Mouse (Mus musculus): ENCODE measurements around the gene Sec63. TPM values are rescaled to one million over a fixed set of nuclear protein-coding genes. Genes with fewer than 3 reads are reported as not detected.

Sec63 gene
- polyA plus RNA-seq (2016; fragmentation: Nextera tagmentation; extraction: Ambion mirVana), result 26.0 and 27.4 TPM in 2 replicates

DNA sequence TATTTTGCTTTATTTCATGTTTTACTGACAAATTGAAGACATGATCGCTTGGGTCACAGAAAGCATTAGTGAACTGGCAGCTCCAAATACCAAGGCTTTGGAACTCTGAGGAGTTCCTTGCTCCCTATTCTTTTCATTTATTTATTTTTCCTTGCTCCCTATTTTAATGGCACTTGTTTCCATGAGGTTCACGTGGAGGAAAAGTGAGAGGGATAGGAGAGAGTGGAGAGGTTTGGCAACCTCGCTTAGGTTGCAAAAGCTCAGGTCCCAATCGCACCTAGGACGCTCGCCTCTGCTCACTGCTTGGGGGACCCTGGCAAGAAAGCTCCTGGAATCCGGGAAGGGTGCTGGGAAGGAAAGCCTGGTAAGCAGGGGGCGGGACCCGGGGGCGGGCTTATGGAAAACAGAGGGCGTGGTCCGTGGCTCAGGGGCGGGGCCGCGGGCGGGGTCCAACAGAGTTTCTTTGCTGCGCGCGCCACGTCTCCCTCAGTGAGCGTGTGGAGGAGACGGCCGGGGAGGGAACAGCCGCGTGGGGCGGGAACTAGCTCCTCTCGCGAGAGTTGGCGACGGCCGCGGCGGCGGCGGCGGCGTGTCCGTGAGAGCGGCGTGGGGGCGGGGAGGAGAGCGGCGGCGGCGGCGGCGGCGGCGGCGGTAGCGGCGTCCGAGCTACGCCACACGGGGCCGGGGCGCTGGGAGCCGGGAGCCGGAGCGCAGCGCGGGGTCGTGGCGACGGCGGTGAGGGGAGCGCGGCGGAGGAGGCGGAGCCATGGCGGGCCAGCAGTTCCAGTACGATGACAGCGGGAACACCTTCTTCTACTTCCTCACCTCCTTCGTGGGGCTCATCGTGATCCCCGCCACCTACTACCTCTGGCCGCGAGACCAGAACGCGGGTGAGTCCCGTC, at the start of gene Sec63:
Gene Sec63, plus strand, starts transcription at position 498 of the 902 bp plus-strand sequence.
- Histone ChIP-seq H3K9me3 (replicated peaks) (no peaks in the 10 kb centered on the region), H3K27me3 (ENCODE audit: low read depth, poor library complexity, severe bottlenecking) (no peaks in the 10 kb centered on the region), H3K27ac (replicated peaks) (peak within 1 kb of the TSS; percentile 97), H3K36me3 (peaks cover 4% of the 10 kb centered on the region; the same call in 1 of the 2 replicates), H3K4me3 (peak within 1 kb of the TSS; percentile 97), H3K4me1 (peaks cover 32% of the 10 kb centered on the region)
- peak; percentile 99 for DNase-seq (ENCODE audit: low spot score)
- under 1% methylated on average over 76 of the region's 81 CpGs for WGBS

DNA sequence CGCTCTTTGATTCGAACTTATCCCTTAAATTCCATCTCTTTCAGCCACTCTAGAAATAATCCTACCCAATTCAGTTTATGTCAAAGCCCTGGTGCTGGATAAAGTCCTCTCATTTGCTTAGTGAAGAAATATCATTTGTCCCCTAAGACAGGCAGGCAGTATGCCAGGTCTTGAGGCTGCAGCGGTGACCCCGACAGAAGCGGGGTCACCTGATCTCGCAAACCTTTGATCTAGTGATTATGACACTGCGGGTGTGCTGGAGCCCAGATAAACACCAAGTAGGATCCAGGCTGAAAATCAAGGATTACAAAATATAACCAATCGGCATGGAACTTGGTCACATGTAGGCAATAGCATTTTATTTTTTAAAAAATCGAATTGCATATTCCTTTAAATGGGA, 46.6 kb upstream of the Sec63 start:
- Histone ChIP-seq H3K9me3 (replicated peaks) (no peaks in the 10 kb centered on the region; the same call in 1 of the 2 replicates), H3K4me1 (peaks cover 22% of the 10 kb centered on the region), H3K27me3 (ENCODE audit: low read depth, poor library complexity, severe bottlenecking) (peaks cover 25% of the 10 kb centered on the region), H3K36me3 (no peaks in the 10 kb centered on the region), H3K27ac (replicated peaks) (no peak overlapping the region), H3K4me3 (0 out of 2 replicates have a peak overlapping the region, but pooled peaks have one; percentile 36)
- 13% methylated on average over 9 of the region's 9 CpGs for WGBS
- no peak for DNase-seq (ENCODE audit: low spot score)

DNA sequence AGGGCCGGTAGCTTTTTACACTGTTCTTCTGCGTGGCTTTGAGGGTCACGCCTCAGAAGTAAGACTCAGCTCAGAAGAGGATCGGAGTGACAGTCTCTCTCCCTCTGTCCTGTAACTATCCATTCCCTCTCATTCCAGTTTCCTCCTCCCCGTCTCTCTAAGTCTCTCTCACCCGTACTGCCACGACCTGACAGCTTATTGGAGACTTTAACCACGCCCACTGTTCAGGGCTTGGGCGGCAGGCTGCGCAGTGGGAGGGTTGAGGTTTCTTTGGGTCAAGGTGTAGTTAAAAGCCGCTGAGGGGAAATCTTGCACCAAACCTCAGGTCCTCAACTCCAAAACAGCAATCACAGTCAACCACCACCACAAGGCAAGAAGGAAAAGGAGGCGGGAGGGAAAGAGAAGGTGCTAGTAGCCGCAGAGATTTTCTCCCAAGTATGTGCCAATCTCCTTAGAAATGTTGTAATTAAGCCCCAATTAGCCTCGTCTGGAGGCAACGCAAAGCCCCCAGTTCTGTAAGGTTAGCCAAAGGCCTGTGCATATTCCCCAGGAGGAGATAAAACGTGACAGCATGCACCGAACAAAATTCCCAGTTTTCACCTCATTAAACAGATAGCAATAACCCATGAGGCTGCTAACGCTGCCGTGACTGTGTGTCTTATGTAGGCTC, 45.8 kb upstream of the Sec63 start:
- Histone ChIP-seq H3K4me1 (peaks cover 22% of the 10 kb centered on the region), H3K4me3 (peak overlapping the region; percentile 36), H3K27ac (replicated peaks) (no peak overlapping the region), H3K9me3 (replicated peaks) (no peaks in the 10 kb centered on the region), H3K27me3 (ENCODE audit: low read depth, poor library complexity, severe bottlenecking) (peaks cover 25% of the 10 kb centered on the region), H3K36me3 (no peaks in the 10 kb centered on the region)
- 21% methylated on average over 19 of the region's 19 CpGs for WGBS
- peak; percentile 22 for DNase-seq (ENCODE audit: low spot score)

DNA sequence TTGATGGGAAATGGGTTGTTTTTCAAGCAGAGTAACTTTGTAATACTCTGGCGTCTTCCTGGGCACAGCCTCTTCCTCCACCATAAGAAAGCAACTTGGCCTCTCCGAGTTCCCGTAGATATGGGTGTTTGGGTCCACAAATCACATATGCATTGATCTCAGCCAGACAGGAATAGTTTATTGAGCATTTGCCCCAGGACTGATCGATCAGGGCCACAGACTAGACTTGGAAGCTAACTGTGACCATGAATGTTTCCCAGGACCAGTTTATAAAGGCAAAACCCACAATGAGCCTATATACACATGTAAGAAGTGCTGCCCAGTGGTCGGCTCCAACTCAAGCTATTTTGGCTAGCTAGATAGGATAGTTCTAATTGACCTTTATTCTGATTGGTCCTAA, 39.2 kb upstream of the Sec63 start:
- DNase-seq (ENCODE audit: low spot score), result no peak
- H3K27me3 ChIP-seq (ENCODE audit: low read depth, poor library complexity, severe bottlenecking), result no peaks in the 10 kb centered on the region; the same call in 1 of the 2 replicates
- H3K4me1 ChIP-seq, result no peaks in the 10 kb centered on the region
- 95% methylated on average over 5 of the region's 5 CpGs for WGBS
- H3K36me3 ChIP-seq, result no peaks in the 10 kb centered on the region
- H3K4me3 ChIP-seq, result no peak overlapping the region
- H3K9me3 ChIP-seq (replicated peaks), result no peaks in the 10 kb centered on the region
- H3K27ac ChIP-seq (replicated peaks), result no peak overlapping the region

DNA sequence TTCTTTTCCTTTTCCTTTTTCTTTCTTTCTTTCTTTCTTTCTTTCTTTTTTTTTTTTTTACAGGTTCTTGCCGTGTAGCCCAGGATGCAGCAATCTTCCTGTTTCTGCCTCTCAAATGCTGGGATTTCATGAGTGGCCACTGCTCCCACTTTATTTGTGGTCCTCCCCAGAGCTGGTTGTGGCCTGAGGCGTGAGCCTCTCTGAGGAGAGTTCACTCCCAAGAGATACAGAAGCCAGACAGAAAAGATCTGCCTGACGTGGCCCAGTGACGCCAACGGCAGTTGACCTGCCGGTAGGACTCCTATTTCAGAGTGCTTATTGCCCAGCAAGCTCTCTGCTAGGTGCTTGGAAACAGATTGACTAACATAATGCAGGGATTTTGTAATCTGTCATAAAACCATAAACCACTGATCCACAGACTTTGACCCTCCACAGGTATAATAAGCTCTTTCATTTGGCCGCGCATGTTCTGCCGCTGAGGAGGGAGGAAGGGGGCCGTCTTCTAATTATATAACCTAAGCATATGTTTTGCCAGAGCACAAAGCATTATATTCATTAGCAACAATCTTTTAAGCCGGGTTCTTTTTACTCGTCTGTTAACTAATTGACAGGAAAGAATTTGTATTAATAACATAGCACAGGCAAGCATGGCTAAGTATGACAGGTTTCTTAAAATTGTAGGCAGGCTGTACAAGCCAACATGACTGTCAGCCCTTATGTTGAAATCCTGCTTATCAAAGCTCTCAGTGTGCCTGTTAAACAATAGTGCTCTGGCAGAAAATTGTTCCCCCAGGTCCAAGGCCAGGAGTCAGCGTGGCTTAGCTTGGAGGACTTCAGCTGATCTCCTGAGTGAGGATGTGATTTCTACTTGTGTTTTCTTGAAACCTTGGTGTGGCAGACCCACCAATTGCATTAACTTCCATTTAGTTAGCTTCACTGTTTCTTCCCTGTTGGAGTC, 37.7 kb upstream of the Sec63 start:
- WGBS, result 87% methylated on average over 13 of the region's 13 CpGs
- no peak overlapping the region for H3K4me3 ChIP-seq
- no peaks in the 10 kb centered on the region for H3K36me3 ChIP-seq
- H3K9me3 ChIP-seq (replicated peaks), result no peaks in the 10 kb centered on the region
- no peaks in the 10 kb centered on the region for H3K4me1 ChIP-seq
- H3K27me3 ChIP-seq (ENCODE audit: low read depth, poor library complexity, severe bottlenecking), result no peaks in the 10 kb centered on the region
- H3K27ac ChIP-seq (replicated peaks), result no peak overlapping the region
- DNase-seq (ENCODE audit: low spot score), result no peak

DNA sequence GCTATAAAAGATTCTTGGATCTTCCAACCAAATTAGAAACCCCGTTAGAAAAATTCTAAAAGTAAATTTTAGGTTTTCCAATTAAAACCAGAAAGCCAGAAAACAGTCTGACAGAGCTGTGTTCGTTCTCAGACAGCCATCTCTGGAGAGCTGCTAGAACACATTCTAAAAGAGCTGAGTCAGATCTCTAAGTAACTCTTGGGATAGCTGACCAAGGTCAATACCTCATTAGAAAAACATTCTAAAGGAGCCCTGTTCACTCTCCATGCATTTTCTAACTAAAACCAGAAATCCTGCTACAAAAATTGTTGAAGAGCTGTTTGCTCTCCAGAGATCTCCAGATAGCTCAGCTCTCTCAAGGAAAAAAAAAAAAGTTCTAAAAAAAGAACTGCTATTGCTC, 31.7 kb upstream of the Sec63 start:
- H3K4me1 ChIP-seq, result no peaks in the 10 kb centered on the region
- no peak overlapping the region for H3K27ac ChIP-seq (replicated peaks)
- H3K4me3 ChIP-seq, result no peak overlapping the region
- no peaks in the 10 kb centered on the region for H3K27me3 ChIP-seq (ENCODE audit: low read depth, poor library complexity, severe bottlenecking)
- H3K36me3 ChIP-seq, result no peaks in the 10 kb centered on the region
- H3K9me3 ChIP-seq (replicated peaks), result no peaks in the 10 kb centered on the region
- DNase-seq (ENCODE audit: low spot score), result no peak
- 87% methylated on average over 2 of the region's 2 CpGs for WGBS

DNA sequence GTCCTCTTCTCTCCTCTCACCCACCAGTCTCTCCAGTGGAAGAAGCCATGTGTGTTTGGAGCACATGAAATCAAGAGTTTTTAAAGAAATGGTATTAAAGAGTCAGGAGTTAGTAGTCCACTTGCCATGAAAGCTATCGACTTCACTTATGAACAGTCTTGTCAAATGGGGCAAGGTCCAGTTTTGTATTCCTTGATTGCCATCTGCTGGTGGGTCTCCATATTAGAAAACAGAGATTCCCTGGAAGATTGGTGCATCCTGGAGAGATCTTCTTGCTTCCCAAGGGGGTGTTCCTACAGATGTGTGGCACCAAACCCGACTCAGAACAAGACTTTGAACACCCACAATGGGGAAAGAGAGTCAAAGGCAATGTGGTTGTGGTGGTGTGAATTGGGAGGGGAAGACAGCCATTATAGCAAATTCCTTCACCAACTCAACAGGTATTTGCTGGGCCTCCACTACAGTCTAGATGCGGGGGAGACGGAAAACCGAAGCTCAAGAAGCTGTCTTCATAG, 26.7 kb upstream of the Sec63 start:
- peak; percentile 17 for DNase-seq (ENCODE audit: low spot score)

DNA sequence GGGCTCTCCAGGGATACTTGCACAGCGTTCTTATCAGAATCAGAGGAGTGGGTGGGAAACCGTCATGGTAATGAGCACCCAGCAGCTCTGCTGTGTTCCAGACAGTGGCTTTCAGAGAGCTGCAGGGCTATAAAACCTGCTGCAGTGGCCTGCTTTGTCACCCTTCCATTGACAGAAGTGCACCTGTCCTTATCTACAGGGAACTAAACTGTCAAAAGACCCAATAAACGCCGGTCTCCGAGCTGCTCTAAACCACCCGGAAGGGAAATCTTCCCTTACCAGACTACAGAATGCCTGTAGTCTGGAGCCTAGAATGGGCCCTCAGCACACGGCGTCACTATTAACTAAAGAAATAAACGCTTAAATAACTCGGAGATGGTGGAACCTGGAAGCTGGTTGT, 9.5 kb upstream of the Sec63 start:
- Histone ChIP-seq H3K27me3 (ENCODE audit: low read depth, poor library complexity, severe bottlenecking) (no peaks in the 10 kb centered on the region), H3K4me1 (no peaks in the 10 kb centered on the region), H3K27ac (replicated peaks) (no peak overlapping the region), H3K36me3 (no peaks in the 10 kb centered on the region), H3K9me3 (replicated peaks) (no peaks in the 10 kb centered on the region), H3K4me3 (no peak overlapping the region)
- DNase-seq (ENCODE audit: low spot score), result no peak
- WGBS, result 81% methylated on average over 10 of the region's 10 CpGs

More for the DNA sequence above, 26.7 kb upstream of the Sec63 start:
- H3K4me3 ChIP-seq, result no peak overlapping the region
- H3K27ac ChIP-seq (replicated peaks), result no peak overlapping the region
- no peaks in the 10 kb centered on the region for H3K9me3 ChIP-seq (replicated peaks)
- no peaks in the 10 kb centered on the region for H3K36me3 ChIP-seq
- H3K4me1 ChIP-seq, result no peaks in the 10 kb centered on the region
- no peaks in the 10 kb centered on the region for H3K27me3 ChIP-seq (ENCODE audit: low read depth, poor library complexity, severe bottlenecking)
- 63% methylated on average over 5 of the region's 5 CpGs for WGBS

DNA sequence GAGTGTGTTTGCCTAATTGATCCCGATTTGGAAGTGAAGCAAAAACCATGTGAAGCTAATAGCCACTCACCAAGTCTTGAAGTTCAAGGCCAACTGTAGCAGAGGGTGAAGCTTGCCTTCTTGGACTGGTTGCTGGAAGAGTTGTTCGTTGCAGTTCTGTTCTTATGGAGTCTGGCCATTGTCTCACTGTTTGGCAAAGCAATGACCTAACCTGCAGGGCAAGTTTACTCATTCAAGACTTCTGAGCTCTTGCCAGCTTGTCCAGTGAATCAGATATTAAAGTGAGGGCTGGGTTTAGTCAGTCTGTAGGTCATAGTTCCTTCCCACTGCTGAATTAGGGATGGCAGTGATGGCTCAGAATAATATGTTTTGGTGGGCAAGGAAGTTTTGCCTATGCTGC, 7.0 kb upstream of the Sec63 start:
- no peak overlapping the region for H3K4me3 ChIP-seq
- no peaks in the 10 kb centered on the region for H3K9me3 ChIP-seq (replicated peaks)
- 73% methylated on average over 2 of the region's 2 CpGs for WGBS
- no peaks in the 10 kb centered on the region for H3K27me3 ChIP-seq (ENCODE audit: low read depth, poor library complexity, severe bottlenecking)
- H3K27ac ChIP-seq (replicated peaks), result no peak overlapping the region
- H3K4me1 ChIP-seq, result no peaks in the 10 kb centered on the region
- H3K36me3 ChIP-seq, result no peaks in the 10 kb centered on the region
- DNase-seq (ENCODE audit: low spot score), result no peak

DNA sequence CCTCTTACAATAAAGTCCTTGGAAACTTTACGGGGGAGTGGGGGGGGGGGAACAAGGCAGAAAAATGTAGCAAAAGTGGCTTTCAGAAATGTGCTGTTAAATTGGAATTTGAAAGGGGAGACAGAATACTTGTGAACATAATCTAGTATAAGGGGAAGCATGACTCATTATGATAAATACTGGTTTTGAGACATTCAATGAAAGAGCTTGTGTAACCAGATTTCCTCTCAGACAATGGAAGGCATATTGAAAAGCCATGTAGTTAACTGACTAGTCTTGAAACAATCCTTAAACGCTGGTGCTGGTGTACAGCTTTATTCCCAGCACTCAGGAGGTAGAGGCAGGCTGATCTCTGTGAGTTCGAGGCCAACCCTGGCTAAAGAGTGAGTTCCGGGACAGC, 1.6 kb upstream of the Sec63 start:
- 84% methylated on average over 4 of the region's 4 CpGs for WGBS
- Histone ChIP-seq H3K4me1 (peaks cover 28% of the 10 kb centered on the region), H3K27ac (replicated peaks) (no peak overlapping the region), H3K9me3 (replicated peaks) (no peaks in the 10 kb centered on the region), H3K27me3 (ENCODE audit: low read depth, poor library complexity, severe bottlenecking) (no peaks in the 10 kb centered on the region), H3K36me3 (no peaks in the 10 kb centered on the region), H3K4me3 (no peak overlapping the region)
- no peak for DNase-seq (ENCODE audit: low spot score)

DNA sequence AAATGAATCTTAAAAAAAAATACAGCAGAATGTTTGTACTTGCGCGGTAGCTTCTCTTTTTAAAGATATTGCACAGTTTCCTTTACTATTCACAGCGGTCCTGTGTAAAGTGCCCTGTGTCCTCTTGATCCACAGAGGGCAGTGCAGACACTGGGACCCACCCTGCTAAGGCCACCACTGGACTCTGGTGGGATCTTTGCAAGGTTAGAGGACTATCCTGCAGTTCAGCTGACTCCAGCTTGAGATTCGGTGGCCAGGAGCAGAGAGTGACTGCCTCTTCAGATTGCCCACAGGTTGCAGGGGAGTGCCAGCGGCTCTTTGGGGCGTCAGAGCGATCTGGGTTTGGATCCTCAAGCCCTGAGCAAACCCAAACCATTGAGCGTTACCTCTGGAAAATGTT, 967 bp upstream of the Sec63 start:
- Histone ChIP-seq H3K36me3 (no peaks in the 10 kb centered on the region), H3K9me3 (replicated peaks) (no peaks in the 10 kb centered on the region), H3K27ac (replicated peaks) (no peak overlapping the region), H3K4me3 (no peak overlapping the region), H3K27me3 (ENCODE audit: low read depth, poor library complexity, severe bottlenecking) (no peaks in the 10 kb centered on the region), H3K4me1 (peaks cover 32% of the 10 kb centered on the region)
- DNase-seq (ENCODE audit: low spot score), result peak; percentile 15
- 58% methylated on average over 8 of the region's 8 CpGs for WGBS

Data from midbrain, embryonic 10.5 days (tissue).